ENCODE assay signal across 9 mouse cellular contexts in the genomic region with DNA sequence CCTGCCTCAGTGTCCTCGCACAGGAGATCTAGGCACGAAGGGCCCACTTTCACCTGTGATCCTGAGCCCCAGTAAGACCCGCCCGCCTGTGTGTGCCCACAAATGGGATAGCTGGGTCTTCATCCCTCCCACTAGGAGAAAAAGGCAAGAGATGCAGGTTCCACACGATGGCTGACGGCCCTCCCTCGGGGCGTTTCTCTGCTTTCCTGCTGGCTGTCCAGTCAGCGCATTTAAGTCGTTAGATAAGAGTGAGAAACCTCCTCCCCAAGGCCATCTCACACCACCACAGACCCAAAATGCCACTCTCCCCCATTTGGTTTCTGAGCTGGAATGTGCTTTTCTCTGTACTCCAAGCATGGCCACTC. TPM values are rescaled to one million over a fixed set of nuclear protein-coding genes. Genes with fewer than 3 reads are reported as not detected.
DNase-seq lines count a peak whose midpoint lies in the region; ATAC-seq and TF ChIP-seq lines count a peak whose summit lies in the region.
"Had no signal": no experiment of that assay in that cellular context is flagged by ENCODE, and none has a peak within 500 bp of the region (broad histone marks: within the 10 kb centered on the region; RNA-seq: fewer than 3 reads in every experiment).

No protein-coding gene starts in this region.

- no peak overlapping the region; the same call in 1 of the 2 replicates for H3K9ac ChIP-seq in kidney, embryonic 15.5 days
- peak overlapping the region; percentile 13; the same call in 1 of the 2 replicates for H3K9ac ChIP-seq in intestine, embryonic 15.5 days

- H3ac ChIP-seq in myocyte (ENCODE audit: control insufficient read depth, insufficient read length), result peak overlapping the region; percentile 5

- H3K79me2 ChIP-seq in myocyte (ENCODE audit: control insufficient read depth, insufficient read depth), result no peaks in the 10 kb centered on the region

- H3K4me3 ChIP-seq in kidney, embryonic 15.5 days (replicated peaks), result peak overlapping the region; percentile 29
- H3K4me3 ChIP-seq in embryonic facial prominence, embryonic 10.5 days, result peak overlapping the region; percentile 46
- H3K4me3 ChIP-seq in intestine, embryonic 15.5 days (replicated peaks), result peak overlapping the region; percentile 22
- peak overlapping the region; percentile 58 for H3K4me3 ChIP-seq in myocyte

- DNase-seq in kidney, postnatal 4 days, result no peak
- DNase-seq in embryonic facial prominence, embryonic 10.5 days (ENCODE audit: low spot score), result no peak
- no peak for DNase-seq in left cerebral cortex, postnatal 25 days (ENCODE audit: low spot score in 2 of 2)
- no peak for DNase-seq in frontal cortex, postnatal 36 days (ENCODE audit: low spot score in 2 of 2)
- no peak for DNase-seq in spleen, adult 12 weeks (ENCODE audit: low spot score)

- peak overlapping the region; percentile 59 for H3K4me2 ChIP-seq in kidney, embryonic 15.5 days
- peak overlapping the region; percentile 62 for H3K4me2 ChIP-seq in intestine, embryonic 15.5 days (replicated peaks)
- H3K4me2 ChIP-seq in myocyte (ENCODE audit: low read depth), result peak overlapping the region; percentile 99

- peaks cover 38% of the 10 kb centered on the region for H3K4me1 ChIP-seq in kidney, embryonic 15.5 days
- peaks cover 34% of the 10 kb centered on the region for H3K4me1 ChIP-seq in embryonic facial prominence, embryonic 10.5 days
- peaks cover 45% of the 10 kb centered on the region for H3K4me1 ChIP-seq in intestine, embryonic 15.5 days (replicated peaks)

- 7% methylated on average over 10 of the region's 10 CpGs for WGBS in kidney, embryonic 15.5 days
- WGBS in embryonic facial prominence, embryonic 10.5 days, result 13% methylated on average over 10 of the region's 10 CpGs
- 8% methylated on average over 10 of the region's 10 CpGs for WGBS in intestine, embryonic 15.5 days

- peak overlapping the region; percentile 90 for H3K27ac ChIP-seq in kidney, embryonic 15.5 days
- H3K27ac ChIP-seq in embryonic facial prominence, embryonic 10.5 days (replicated peaks), result peak overlapping the region; percentile 82
- H3K27ac ChIP-seq in intestine, embryonic 15.5 days, result peak overlapping the region; percentile 93
- H3K27ac ChIP-seq: macrophage had no signal

- peaks cover 37% of the 10 kb centered on the region for H3K27me3 ChIP-seq in kidney, embryonic 15.5 days
- H3K27me3 ChIP-seq in embryonic facial prominence, embryonic 10.5 days (replicated peaks; ENCODE audit: low read depth, poor library complexity, severe bottlenecking), result peaks cover 67% of the 10 kb centered on the region
- no peaks in the 10 kb centered on the region for H3K27me3 ChIP-seq in intestine, embryonic 15.5 days (replicated peaks)
- H3K27me3 ChIP-seq in myocyte (ENCODE audit: control insufficient read depth, insufficient read depth, insufficient read length), result no peaks in the 10 kb centered on the region

- TF ChIP-seq POLR2A in myocyte (IDR thresholded peaks at IDR 0.05; ENCODE audit: insufficient read length, low read depth), result no peak

- no peak; the same call in 1 of the 2 replicates for ATAC-seq in kidney, embryonic 15.5 days (replicated peaks; ENCODE audit: low FRiP score)
- ATAC-seq in intestine, embryonic 15.5 days, result peak; percentile 9; the same call in 1 of the 2 replicates

- no peaks in the 10 kb centered on the region for H3K36me3 ChIP-seq in kidney, embryonic 15.5 days
- H3K36me3 ChIP-seq in embryonic facial prominence, embryonic 10.5 days (replicated peaks), result no peaks in the 10 kb centered on the region
- H3K36me3 ChIP-seq in intestine, embryonic 15.5 days, result no peaks in the 10 kb centered on the region
- peaks cover 2% of the 10 kb centered on the region for H3K36me3 ChIP-seq in myocyte (ENCODE audit: control insufficient read depth, insufficient read depth)

- H3K9me3 ChIP-seq in kidney, embryonic 15.5 days (replicated peaks), result no peaks in the 10 kb centered on the region
- H3K9me3 ChIP-seq in embryonic facial prominence, embryonic 10.5 days, result no peaks in the 10 kb centered on the region
- no peaks in the 10 kb centered on the region for H3K9me3 ChIP-seq in intestine, embryonic 15.5 days

- intact Hi-C loops in left cerebral cortex, postnatal 25 days (cut with DNase I), result loop anchor here (2.0 kb wide), 1 partner anchor 120 kb away; no protein-coding TSS in a partner anchor

TF ChIP-seq in myocyte, 11 proteins besides CTCF, POLR2A, EP300 and RAD21:
- TF ChIP-seq E2F4 (IDR thresholded peaks at IDR 0.05; ENCODE audit: insufficient read depth) (no peak), CEBPB (IDR thresholded peaks at IDR 0.05; ENCODE audit: insufficient read depth, poor library complexity, severe bottlenecking) (no peak), REST (IDR thresholded peaks at IDR 0.05; ENCODE audit: insufficient read depth, insufficient read length) (no peak), TCF3 (IDR thresholded peaks at IDR 0.05; ENCODE audit: insufficient read length, low read depth) (no peak), MYOG (IDR thresholded peaks at IDR 0.05; ENCODE audit: control insufficient read depth in 1 of 3, insufficient read depth in 1 of 3, insufficient read length in 2 of 3, low read depth in 2 of 3) (no peak), MAX (IDR thresholded peaks at IDR 0.05; ENCODE audit: low read depth) (no peak), TCF12 (IDR thresholded peaks at IDR 0.05; ENCODE audit: insufficient read depth, poor library complexity, severe bottlenecking) (no peak), SRF (IDR thresholded peaks at IDR 0.05; ENCODE audit: control insufficient read depth, insufficient read length, low read depth) (no peak)
TF ChIP-seq in myocyte: peak in this region for 0.

RNA-seq across cellular contexts. Expression of a gene that starts 0.3 kb away (rescaled TPM):
- polyA plus RNA-seq in kidney, embryonic 15.5 days (2015; fragmentation: Nextera tagmentation; extraction: Ambion mirVana), result 1.0 and 1.2 TPM in 2 replicates
- 0.29 and 0.41 TPM in 2 replicates for polyA plus RNA-seq in embryonic facial prominence, embryonic 10.5 days (2016; fragmentation: Nextera tagmentation; extraction: Ambion mirVana)
- polyA plus RNA-seq in intestine, embryonic 15.5 days (2015; fragmentation: Nextera tagmentation; extraction: Ambion mirVana), result 1.1 TPM in 2 replicates
- 9.0 TPM for polyA plus RNA-seq in myocyte (2012; fragmentation: generic; extraction: Trizol)
- 1 to 10 TPM; 3.7 to 3.8 TPM for total RNA-seq in left cerebral cortex, postnatal 25 days (2021)

RNA-seq across cellular contexts. Expression of a gene that starts 9.8 kb away (rescaled TPM):
- polyA plus RNA-seq in kidney, embryonic 15.5 days (2015; fragmentation: Nextera tagmentation; extraction: Ambion mirVana), result 1.1 TPM in 1 of 2 replicates, not detected in the other
- not detected in 2 replicates for polyA plus RNA-seq in embryonic facial prominence, embryonic 10.5 days (2016; fragmentation: Nextera tagmentation; extraction: Ambion mirVana)
- 41.2 and 48.8 TPM in 2 replicates for polyA plus RNA-seq in intestine, embryonic 15.5 days (2015; fragmentation: Nextera tagmentation; extraction: Ambion mirVana)
- not detected for polyA plus RNA-seq in myocyte (2012; fragmentation: generic; extraction: Trizol)
- not detected for total RNA-seq in left cerebral cortex, postnatal 25 days (2021)
- polyA plus RNA-seq: macrophage had no signal

RNA-seq across cellular contexts. Expression of a gene that starts 16.8 kb away (rescaled TPM):
- 0.40 and 2.1 TPM in 2 replicates for polyA plus RNA-seq in kidney, embryonic 15.5 days (2015; fragmentation: Nextera tagmentation; extraction: Ambion mirVana)
- 1.2 and 1.4 TPM in 2 replicates for polyA plus RNA-seq in embryonic facial prominence, embryonic 10.5 days (2016; fragmentation: Nextera tagmentation; extraction: Ambion mirVana)
- polyA plus RNA-seq in intestine, embryonic 15.5 days (2015; fragmentation: Nextera tagmentation; extraction: Ambion mirVana), result 2.7 TPM in 2 replicates
- polyA plus RNA-seq in myocyte (2012; fragmentation: generic; extraction: Trizol), result 0.06 TPM
- 100 to 1,000 TPM; 186 to 188 TPM for total RNA-seq in left cerebral cortex, postnatal 25 days (2021)
- polyA plus RNA-seq: macrophage had no signal

RNA-seq across cellular contexts. Expression of a gene that starts 17.2 kb away (rescaled TPM):
- polyA plus RNA-seq in kidney, embryonic 15.5 days (2015; fragmentation: Nextera tagmentation; extraction: Ambion mirVana), result 14.0 and 15.6 TPM in 2 replicates
- 15.8 and 16.8 TPM in 2 replicates for polyA plus RNA-seq in embryonic facial prominence, embryonic 10.5 days (2016; fragmentation: Nextera tagmentation; extraction: Ambion mirVana)
- polyA plus RNA-seq in intestine, embryonic 15.5 days (2015; fragmentation: Nextera tagmentation; extraction: Ambion mirVana), result 21.0 and 23.4 TPM in 2 replicates
- 10.5 TPM for polyA plus RNA-seq in myocyte (2012; fragmentation: generic; extraction: Trizol)
- 10 to 100 TPM; 38.3 to 39.7 TPM for total RNA-seq in left cerebral cortex, postnatal 25 days (2021)

RNA-seq across cellular contexts. Expression of a gene that starts 34.5 kb away (rescaled TPM):
- 1.5 and 1.9 TPM in 2 replicates for polyA plus RNA-seq in kidney, embryonic 15.5 days (2015; fragmentation: Nextera tagmentation; extraction: Ambion mirVana)
- 0.41 and 0.44 TPM in 2 replicates for polyA plus RNA-seq in embryonic facial prominence, embryonic 10.5 days (2016; fragmentation: Nextera tagmentation; extraction: Ambion mirVana)
- polyA plus RNA-seq in intestine, embryonic 15.5 days (2015; fragmentation: Nextera tagmentation; extraction: Ambion mirVana), result 1.2 and 1.6 TPM in 2 replicates
- not detected for polyA plus RNA-seq in myocyte (2012; fragmentation: generic; extraction: Trizol)
- 1 to 10 TPM; 2.1 to 2.6 TPM for total RNA-seq in left cerebral cortex, postnatal 25 days (2021)

Comparison
In these comparisons a context has a peak if more than half of its experiments do, and no peak if none do; other contexts are left out.
1. RNA of a gene that starts 9.8 kb away (polyA plus RNA-seq): 41.2 to 48.8 TPM in intestine, embryonic 15.5 days; 1.1 TPM in kidney, embryonic 15.5 days, not detected in myocyte (single experiment) and not detected in embryonic facial prominence, embryonic 10.5 days; every median in the first group is over 10 times any median in the second.
2. Peak in every context shown above with its lines, with median percentiles within 50 percentile points of each other: H3K27ac ChIP-seq, H3K4me2 ChIP-seq and H3K4me3 ChIP-seq.